Mouse (Mus musculus) lung, postnatal 25 days (tissue): ENCODE measurements around the gene Smu1.

Experiments used
- DNase-seq: peaks from one replicate; pipeline ENCODE4 v3.0.0; 2022; ENCODE audit warnings: low spot score

Smu1 gene

GRCm38 (mm10) chr4:40757157-40757779 lies 455 bp downstream of the Smu1 start:
- DNase-seq, result no peak

- DNase-seq, result no peak
Observed at GRCm38 (mm10) chr4:40735351-40735750, 22.4 kb downstream of the Smu1 start.

GRCm38 (mm10) chr4:40731262-40731661 lies 26.5 kb downstream of the Smu1 start:
- no peak for DNase-seq

- DNase-seq, result no peak
Observed at GRCm38 (mm10) chr4:40727247-40727646, 30.5 kb downstream of the Smu1 start.

GRCm38 (mm10) chr4:40725554-40725953 lies 32.2 kb downstream of the Smu1 start:
- no peak for DNase-seq

GRCm38 (mm10) chr4:40725141-40725540 lies 32.6 kb downstream of the Smu1 start:
- no peak for DNase-seq

- peak; percentile 72 for DNase-seq
Observed at GRCm38 (mm10) chr4:40722687-40723460, 34.8 kb downstream of the Smu1 start.

GRCm38 (mm10) chr4:40722011-40722666 lies 35.6 kb downstream of the Smu1 start, which contains the start of gene Dnaja1:
TSS of gene Dnaja1 (plus strand) at chr4:40722150.
- DNase-seq, result peak; percentile 95

- DNase-seq, result no peak
Observed at GRCm38 (mm10) chr4:40720910-40721309, 36.8 kb downstream of the Smu1 start.

GRCm38 (mm10) chr4:40717141-40717540 lies 40.6 kb downstream of the Smu1 start:
- DNase-seq, result no peak

- DNase-seq, result no peak
Observed at GRCm38 (mm10) chr4:40703710-40704275, 53.9 kb downstream of the Smu1 start.

GRCm38 (mm10) chr4:40702797-40703709 lies 54.7 kb downstream of the Smu1 start, which contains the start of gene Aptx:
TSS of gene Aptx (minus strand) at chr4:40703194.
- peak; percentile 97 for DNase-seq

- no peak for DNase-seq
Observed at GRCm38 (mm10) chr4:40701796-40702195, 55.9 kb downstream of the Smu1 start.

- peak; percentile 72 for DNase-seq
Observed at GRCm38 (mm10) chr4:40700216-40700615, 57.5 kb downstream of the Smu1 start.

- DNase-seq, result no peak
Observed at GRCm38 (mm10) chr4:40697059-40697458, 60.7 kb downstream of the Smu1 start.

- no peak for DNase-seq
Observed at GRCm38 (mm10) chr4:40691100-40691499, 66.6 kb downstream of the Smu1 start.
